Mouse (Mus musculus) gastrocnemius, adult 18-20 months (tissue): Measurements from ENCODE around the gene Ankef1. TPM values are rescaled to one million over a fixed set of nuclear protein-coding genes. Genes with fewer than 3 reads are reported as not detected.

Experiments used
- DNase-seq: peaks from one replicate; pipeline ENCODE4 v3.0.0; 2021; ENCODE audit warnings: low spot score
- total RNA-seq, 2 experiments: library from RNA; stranded (reverse); gene quantifications; 2 replicates each; pipeline ENCODE4 v1.2.3; 2021

Gene Ankef1
- total RNA-seq, 2 experiments from 2014 or later = 0.84 to 1.4 TPM

DNA sequence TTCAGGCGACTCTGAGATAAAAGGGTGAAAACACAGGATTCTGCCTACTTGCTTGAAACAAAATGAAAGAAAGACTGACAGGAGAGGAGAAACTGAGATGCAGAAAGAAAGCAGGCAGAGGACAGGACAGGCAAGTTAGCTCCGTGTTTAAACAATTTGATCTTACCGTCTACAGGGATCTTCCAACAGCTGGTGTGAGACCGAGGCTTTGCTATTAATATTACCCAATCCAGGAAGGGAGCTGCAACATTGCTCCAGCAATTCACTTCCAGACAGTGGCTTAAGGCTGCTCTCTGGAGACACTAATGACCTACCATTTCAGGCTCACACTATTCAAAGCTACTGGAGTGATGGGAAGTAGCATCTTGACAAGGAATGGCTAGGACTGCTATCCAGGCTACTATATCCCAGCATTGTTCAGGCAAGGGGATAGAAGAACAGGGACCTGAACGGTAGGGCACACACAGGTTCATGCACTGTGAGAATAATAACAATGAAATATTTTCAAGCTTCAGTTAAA, 99.0 kb downstream of the Ankef1 start:
- no peak for DNase-seq

DNA sequence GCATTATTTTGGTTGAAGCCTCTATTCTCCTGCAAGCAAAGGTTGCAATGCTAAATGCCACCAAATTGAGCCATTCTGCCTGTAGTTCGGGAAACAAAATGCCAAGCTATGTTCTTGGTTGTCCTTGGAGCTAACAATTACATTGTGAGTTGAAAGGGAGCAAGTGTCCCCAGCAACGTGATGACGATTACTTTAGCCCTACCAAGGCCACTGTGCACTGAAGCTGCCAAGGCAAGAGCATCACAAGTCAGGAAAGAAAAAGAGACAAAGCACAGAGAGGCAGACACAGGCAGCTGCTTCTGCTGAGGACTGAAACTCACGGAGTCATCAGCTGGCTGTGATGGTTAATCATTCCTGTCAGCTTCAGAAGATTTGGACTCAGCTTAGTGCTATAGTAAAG, 99.5 kb downstream of the Ankef1 start:
- no peak for DNase-seq

Other genes starting within 250 kb of the Ankef1 start
- gene Pak7, start 113.9 kb upstream of the Ankef1 start, total RNA-seq = not detected
- gene Snap25, start 211.5 kb downstream of the Ankef1 start, total RNA-seq = not detected